Mouse (Mus musculus) embryo, embryonic 9.5 days (tissue): ENCODE measurements around the gene Nfe2l1.
"Not testable (repeated sequence)": the region's sequence is repeated elsewhere in the genome, so short reads cannot be mapped to it uniquely, and the experiment has no call there.

Source experiments
- DNase-seq: peaks from one replicate; pipeline ENCODE4 v3.0.0-alpha.2; 2017; ENCODE audit errors: extremely low spot score

Gene Nfe2l1

DNA sequence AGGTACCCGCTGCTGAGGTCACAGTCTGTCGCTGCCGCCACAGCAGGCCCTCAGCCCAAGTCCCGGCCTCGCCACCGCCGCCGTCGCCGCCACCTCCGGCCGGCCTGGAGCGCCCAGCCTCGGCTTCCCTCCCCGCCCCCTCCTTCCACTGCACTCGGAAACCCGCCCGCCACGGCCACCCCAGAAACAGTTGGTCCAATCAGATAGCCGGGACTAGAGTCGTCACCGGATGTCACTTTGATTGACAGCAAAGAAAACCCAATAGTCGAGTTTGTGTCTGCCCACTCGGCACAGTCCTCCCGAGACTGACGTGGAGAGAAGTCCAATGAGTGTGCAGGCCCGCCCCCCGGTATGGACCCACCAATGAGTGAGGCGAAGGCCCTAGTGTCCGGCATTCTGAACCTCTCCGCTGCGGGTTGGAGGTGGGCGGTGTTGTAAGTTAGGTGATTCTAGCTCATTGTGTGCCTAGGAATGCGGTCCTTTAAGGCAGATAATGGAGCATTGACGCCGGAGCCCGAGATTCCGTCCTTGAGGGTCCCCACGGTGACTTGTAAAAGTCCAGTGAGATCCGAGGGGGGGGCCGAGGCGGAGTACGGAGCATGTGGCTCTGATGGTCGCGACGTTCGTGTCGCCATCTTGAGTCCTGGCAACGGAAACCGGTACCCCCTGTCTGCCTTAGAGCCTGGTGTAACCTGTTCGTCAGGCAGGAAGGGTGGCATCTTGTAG lies at the start of gene Nfe2l1:
Gene Nfe2l1 (minus strand): TSS at position 156 of the 726 bp plus-strand sequence.
- DNase-seq: peak; percentile 97

DNA sequence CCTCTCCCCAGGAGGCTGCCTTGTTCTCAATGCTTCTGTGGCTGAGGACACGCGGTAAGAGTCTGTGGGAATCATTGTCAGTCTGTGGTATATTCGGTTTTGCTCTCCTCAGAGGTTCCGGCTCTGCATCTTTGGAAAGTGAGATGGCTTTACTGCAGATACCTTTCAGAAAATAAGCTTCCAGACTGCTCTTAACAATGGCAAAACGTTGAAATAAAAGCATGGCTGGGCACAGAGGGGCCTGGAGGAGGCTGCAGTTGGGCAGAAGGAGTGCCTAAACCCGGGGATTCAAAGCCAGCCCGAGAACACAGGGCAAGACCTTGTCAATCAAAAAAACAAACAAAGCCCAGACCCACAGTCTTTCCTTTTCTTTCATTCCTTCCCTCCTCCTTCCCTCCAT lies 49.6 kb upstream of the Nfe2l1 start:
- peak; percentile 67 for DNase-seq

DNA sequence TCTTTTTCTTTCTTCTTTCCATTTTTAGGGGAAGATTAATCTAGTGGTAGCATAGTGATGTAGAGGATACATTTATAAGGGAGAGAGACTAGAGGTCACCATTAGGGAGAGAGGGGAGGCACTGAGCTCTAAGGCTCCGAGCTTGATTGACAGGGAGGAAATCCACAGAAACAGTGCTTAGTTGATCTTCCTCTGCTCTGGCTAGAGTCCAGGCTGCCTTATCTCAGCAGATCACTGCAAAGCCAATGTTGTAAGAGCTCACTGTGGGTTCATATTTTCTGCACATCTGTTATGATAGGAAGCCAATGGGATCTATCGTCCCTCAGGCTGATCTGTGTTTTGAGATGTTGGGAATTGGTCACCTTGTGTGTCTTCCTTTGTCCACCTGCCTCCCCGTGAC lies 48.9 kb upstream of the Nfe2l1 start:
- no peak for DNase-seq

DNA sequence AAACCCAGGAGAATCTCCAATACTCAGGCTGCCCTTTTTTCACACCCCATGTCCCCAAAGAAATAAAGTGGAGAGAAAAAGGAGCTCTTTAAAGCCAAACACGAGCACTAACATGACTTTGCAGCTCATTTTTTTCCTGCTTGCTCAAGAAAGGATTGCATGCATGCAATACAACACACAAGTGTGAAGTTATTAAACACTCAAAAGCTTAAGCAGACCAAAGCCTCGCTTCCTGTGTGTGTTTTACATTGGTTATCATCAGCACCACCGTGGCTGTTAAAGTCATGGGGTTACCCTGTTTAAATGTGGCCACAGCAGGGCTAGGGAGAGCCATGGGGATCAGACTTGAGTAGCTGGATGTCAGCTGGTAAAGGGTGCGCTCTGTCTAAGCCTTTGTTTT lies 47.3 kb upstream of the Nfe2l1 start:
- no peak for DNase-seq

DNA sequence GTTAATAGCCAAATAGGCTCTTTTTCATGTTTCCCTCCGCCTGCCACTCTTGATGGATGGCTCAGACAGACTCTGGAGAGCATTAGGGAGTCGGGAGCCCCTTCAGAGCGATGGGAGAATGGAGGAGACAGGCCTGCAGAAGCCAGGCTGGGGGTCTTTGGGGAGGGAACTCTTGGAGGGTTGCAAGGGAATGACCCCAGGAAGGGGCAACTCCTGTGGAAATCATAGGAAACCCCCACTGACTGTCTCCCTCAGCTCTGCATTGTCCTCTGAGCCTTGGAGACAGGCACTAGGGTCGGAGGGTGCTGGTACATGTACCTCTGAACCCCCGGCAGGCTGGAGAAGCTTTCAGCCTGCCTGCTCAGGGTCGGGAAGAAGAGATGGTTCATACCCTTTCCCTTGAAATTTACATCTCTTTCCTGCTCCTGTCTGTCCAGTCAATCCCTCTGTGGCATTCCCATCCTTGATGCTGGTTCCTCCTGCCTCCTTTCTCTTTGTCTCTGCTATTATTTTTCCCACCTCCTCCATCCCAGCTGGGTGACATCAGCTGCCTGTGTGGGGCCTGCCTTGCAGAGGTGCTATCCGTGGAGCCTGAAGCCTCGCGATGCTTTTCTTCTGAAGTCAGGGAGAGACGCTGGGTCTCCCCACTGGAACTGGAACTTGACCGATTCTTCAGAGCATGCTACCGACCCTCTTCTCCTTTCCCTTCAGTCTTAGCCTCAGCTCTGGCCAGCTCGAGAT lies 46.7 kb upstream of the Nfe2l1 start:
- peak; percentile 85 for DNase-seq

DNA sequence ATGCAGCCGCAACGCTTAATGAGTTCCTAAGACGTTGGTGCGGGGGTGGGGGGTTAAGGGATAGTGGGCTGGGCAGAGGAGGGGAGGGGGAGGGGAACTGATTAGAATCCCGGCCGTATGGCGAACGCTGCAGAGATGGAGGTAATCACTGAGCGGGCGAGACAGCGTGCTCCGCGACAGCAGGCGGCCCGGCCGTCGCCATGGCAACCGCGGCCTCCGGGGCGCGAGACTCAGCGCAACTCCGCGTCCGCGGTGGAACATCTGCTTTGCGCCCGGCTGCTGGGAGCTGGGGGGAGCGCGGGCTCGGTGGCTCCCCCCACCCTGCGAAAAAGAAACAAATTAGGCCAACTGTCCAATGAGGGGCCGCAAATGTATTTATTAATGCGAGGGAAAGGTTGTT lies 46.0 kb upstream of the Nfe2l1 start:
- DNase-seq: peak; percentile 93

DNA sequence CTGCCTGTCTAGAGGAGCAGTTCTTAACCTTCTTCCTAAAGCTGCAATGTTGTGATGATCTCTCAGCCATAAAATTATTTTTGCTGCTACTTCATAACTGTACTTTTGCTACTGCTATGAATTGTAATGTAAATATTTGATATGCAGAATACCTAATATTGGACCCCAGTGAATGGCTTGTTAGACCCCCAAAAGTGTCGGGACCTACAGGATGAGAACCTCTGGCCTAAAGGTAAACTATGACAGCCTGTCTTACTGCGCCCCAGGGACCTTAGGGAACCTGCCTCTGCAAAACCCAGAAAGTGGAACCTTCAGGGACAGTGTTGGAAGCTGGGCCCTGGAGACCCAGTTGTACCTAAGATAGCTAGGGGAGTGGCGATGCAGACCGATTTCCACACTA lies 45.5 kb upstream of the Nfe2l1 start:
- no peak for DNase-seq

DNA sequence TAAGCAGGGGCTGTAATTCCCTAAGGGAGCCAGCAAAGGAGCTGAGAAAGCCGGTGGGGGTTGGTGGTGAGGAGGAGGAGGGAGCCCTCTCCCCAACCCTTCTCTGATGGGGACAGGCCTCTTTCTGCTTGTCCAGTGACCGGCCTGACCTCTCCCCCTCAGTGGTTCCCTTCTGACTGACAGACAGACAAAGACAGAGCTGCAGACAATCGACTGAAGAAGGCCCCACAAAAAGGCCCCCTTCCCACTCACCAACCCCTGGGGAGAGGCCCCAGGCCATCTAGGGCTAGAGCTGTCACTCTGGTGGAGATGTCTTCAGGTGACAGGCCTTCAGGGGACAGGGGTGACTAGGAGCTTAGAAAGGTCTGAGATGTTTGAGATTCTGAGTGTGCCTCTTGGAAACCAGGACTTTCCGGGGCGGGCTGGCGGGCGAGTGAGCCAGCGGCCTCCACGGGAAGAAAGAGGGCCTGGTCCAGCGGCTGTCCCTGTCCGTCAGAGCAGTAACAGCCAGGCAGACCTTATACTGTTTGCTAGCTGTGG lies 43.9 kb upstream of the Nfe2l1 start:
- peak; percentile 87 for DNase-seq

DNA sequence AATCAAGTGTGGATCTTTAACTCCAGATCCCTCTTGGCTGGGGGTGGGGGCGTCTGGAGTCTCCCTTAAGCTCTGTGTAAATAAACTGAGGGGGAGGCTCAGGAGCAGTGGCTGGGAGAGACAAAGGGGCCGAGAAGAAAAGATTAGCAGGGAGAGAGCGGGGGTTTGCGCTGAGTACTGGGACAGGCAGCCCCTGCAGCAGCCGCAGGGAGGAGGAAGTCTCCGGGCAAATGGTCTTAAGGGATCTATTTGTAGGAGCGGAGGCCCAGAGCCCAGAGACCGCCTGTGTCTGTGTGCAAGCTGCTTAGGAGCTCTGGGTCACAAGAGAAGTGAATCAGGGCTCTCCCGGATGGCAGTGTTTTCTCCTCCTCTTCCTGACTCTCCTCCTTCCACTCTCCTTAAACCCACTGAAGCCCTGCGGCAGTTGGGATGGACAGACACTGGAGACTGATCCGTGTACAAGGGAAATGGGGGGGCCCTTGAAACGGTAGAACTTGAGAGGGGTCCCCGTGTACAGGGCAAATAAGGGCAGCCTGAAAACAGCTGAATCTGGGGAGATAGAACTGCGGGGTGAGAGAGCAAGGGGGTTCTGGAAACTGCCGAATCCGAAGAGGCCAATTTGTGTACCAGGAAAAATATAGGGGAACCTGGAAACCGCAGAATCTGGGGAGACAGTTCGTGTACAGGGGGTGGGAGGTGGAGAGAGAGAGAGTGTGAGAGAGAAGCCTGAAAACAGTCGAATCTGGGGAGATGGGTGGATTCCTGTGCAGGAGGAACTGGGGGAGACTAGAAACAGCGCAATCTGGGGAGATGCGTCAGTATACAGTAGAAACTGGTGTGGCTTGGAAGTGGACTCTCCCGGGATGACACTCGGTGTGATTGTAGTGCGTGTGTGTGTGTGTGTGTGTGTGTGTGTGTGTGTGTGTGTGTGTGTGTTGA lies 42.9 kb upstream of the Nfe2l1 start:
- DNase-seq: peak; percentile 82

DNA sequence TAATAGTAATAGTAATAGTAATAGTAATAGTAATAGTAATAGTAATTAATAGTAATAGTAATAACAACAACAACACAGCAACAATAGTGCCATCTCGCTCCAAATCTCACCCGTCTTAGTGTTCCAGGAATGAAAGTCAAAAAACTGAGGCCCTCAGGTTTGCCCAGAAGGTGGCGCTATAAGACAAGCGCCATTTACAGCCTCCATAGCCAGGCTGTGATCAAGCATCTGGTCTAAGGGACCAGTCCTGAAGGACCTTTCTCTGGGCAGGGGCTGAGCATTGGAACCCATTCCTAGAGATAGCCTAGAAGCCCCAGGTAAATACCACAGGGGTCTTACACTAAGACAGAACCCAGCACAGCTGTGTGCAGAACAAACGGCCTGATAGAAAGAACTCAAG lies 37.4 kb upstream of the Nfe2l1 start:
- DNase-seq: peak; percentile 78

DNA sequence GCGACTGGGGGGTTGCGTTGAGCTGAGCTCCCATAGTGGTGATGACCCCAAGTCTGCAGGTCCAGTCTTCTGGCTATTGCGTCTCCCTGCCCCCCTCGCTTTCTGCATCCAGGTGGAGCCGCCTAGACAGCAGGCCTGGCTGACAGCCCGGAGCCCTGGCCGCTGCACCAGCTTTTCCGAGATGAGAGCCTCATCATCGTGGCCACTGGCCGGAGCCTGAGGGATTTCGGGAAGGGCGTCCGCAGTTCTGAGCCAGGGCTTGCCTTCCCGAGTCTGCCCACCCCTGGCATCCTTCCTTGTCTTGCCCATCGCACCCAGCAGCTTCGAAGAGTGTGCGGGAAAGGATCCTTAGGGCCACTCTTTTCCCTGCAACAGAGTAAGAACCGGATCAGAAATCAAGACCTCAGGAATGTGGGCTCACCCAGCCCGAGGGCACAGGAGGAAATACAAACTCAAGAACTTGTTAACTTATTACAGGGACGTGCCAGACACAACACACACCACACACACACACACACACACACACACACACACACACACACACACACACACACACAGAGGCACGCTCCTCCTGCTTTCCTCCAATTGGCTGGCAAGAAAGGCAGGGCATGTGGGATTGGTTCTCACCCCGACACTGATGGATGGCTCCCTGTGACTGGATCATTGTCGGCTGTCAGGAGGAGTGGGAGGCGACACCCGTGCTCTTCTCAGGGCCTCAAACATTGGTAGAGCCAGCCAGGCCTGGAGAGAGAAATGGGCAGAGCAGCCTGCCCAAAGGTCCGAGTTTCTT lies 33.6 kb upstream of the Nfe2l1 start:
- peak; percentile 79 for DNase-seq

DNA sequence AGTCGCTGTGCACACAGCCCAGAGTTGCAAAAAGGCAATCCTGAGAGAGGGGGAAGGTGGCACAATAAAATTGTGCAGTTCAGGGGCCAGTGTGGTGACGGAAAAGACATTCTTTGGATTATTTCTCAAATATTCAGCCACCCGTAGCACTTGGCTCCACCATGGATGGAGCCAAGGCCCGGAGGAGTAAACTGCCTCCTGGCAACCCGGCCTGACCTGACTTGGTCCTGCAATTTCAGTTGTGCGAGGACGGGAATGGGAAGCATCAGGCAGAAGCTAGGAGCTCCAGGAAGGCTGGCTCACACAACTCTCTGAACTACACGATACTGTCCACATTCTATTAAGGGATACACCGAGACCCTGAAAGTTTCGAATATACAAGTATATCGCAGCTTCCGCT lies 32.8 kb upstream of the Nfe2l1 start:
- no peak for DNase-seq

DNA sequence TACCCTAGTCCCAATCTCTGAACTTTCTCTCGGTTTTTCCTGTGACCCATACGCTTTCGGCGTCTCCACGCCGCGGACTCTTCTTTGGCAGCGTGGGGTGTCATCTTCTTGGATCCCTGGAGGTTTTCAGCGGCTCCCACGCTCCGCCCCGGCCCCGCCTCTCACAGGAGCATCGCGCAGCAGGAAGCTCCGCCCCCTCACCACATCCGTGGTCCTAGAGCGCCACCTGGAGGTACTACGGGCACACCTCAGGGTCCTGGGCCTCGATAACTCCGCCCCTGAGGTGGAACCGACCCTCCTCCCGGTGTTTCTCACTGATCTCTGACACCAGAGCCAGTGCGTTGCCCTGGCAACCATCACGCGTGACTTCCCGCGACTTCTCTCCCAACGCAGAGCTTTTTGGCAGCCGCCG lies 32.1 kb upstream of the Nfe2l1 start:
- DNase-seq: peak; percentile 97

DNA sequence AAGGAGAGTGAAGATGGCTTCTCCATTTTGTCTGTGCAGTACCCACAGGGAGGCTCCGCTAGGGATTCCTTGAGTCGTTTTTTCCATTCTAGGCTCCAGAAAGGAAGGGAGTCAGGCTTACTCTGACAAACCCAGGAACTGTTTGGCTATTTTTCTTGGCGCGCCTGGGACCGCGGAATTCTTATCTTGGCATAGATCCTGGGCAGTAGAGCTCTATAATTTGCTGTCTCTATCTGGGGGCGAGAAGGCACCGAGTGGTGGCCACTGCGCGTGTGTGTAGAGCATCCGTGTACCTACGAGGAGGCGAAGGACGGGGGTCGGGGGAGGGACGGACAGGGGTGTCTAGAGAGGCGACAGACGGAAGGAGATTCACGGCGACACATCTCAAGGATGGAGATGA lies 31.7 kb upstream of the Nfe2l1 start:
- no peak for DNase-seq

DNA sequence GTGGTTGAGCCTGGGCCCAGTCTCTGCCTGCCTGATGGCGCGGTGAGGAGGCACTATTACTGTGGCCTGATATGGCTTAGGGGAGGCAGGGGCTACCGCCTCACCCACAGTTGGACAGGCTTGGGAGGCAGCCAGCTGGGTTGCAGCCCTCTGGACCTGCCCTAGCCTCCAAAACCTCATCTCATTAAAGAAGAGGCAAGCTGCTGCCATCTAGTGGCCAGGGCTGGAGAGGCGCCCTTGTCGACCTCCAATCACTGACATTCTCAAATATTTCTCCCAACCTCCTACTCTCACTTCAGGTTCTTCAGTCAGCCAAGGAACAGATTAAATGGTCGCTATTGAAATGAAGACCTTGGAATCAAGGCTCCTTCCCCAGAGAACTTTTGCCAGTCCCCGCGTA lies 30.8 kb upstream of the Nfe2l1 start:
- DNase-seq: peak; percentile 85

DNA sequence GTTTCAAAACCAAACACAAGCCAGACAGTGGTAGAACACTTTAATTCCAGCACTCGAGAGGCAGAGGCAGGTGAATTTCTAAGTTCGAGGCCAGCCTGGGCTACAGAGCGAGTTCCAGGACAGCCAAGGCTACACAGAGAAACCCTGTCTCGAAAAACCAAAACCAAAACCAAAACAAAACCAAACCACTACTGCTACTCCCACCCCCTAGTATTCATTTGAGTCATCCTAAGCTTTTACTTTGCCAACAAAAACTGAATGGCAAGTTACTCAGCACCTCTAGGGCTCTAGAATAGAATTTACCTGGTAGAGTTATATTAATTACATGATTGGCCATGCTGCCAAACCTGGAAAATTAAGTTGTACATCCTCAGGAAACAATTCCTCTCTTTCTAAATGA lies 29.9 kb upstream of the Nfe2l1 start:
- no peak for DNase-seq

DNA sequence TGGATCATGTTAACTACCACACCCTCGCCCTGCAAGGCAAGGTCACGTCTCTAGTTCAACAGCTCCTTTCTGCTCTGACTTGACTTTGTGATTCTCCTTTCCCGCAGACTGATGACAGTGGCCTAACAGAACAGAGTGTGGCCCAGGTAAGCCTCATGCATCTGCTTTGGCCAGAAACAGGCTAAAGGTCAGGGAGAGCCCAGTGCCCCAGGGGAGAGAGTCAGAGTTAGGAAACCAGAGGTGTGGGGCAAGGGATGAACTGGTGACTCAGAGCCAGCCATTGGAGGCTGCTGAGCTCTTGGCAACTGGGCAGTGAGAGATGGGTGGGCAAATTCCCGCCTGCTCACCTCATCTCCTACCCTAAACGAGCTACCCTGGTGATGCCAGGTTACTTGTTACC lies 27.7 kb upstream of the Nfe2l1 start:
- no peak for DNase-seq

DNA sequence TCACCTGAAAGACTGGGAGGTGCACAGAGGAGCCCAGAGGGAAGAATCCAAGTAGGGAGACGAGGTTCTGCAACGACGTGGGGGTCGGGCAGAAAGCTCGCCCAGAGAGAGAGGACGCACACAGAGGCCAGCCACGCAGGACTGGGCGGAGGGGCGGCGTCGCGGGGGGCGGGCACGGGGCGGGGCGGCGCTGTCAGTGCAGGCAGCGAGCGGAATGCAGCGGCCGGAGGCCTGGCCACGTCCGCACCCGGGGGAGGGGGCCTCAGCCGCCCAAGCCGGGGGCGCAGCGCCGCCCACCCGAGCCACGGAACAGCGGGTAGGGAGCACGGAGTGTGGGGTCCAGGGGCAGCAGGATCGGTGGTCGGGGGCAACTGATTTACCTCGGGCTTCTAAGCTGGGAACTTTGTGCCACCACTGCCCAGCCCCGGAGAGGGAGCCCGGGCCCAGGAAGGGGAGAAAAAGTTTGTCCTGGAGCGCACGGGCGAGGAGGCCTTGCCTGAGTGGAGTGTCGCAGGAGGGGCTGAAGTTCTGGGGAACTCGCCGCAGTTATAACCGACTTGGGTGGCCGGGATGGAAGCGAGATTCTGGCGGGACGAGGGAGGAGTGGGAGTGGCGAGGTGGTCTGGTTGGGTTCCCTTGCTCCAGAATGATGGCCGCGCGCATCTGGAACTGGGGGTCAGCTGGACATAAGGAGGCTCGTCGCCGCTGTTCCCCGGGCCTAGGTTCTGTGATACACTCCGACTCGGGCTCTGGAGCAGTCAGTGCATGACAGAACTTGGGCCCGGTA lies 20.1 kb upstream of the Nfe2l1 start, which contains the start of gene Copz2:
Gene Copz2 (plus strand): TSS at position 190 of the 787 bp plus-strand sequence.
- peak; percentile 74 for DNase-seq

DNA sequence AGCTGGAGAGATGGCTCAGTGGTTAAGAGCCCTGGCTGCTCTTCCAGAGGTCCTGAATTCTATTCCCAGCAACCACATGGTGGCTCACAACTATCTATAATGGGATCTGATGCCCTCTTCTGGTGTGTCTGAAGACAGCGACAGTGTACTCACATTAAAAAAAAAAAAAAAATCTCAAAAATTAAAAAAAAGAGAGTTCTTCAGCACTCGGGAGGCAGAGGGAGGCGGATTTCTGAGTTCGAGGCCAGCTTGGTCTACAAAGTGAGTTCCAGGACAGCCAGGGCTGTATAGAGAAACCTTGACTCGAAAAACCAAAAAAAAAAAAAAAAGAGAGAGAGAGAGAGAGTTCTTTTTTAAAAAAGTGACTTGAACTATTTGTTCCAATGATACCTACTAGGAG lies 19.4 kb upstream of the Nfe2l1 start:
- DNase-seq: not testable (repeated sequence)

DNA sequence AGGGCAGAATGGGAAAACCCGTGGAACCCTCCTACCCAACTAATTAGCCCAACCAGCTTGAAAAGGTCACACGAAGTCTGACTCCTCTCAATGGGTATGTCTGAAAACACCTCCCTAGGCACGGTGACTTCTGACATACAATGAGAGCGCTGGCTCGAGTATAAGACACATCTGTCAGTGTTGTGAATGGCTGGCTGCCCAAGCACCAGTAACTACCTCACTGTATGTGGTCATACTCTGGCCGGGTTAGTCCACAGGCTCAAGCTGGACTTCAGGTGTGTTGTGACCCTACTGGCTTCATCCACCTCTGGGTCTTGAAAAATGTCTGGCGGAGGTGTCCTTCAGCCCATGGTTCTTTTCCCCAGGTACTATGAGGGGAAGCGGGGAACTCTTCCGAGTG lies 18.9 kb upstream of the Nfe2l1 start:
- DNase-seq: no peak
